Mouse (Mus musculus) kidney, postnatal 36 days (tissue): Measurements from ENCODE around the gene Pus7l.

Experiments
- DNase-seq, 2 experiments: peaks; one replicate each; pipeline ENCODE4 v3.0.0; 2021 to 2022; ENCODE audit warnings: mixed read lengths in 2 of 2

Gene Pus7l

DNA sequence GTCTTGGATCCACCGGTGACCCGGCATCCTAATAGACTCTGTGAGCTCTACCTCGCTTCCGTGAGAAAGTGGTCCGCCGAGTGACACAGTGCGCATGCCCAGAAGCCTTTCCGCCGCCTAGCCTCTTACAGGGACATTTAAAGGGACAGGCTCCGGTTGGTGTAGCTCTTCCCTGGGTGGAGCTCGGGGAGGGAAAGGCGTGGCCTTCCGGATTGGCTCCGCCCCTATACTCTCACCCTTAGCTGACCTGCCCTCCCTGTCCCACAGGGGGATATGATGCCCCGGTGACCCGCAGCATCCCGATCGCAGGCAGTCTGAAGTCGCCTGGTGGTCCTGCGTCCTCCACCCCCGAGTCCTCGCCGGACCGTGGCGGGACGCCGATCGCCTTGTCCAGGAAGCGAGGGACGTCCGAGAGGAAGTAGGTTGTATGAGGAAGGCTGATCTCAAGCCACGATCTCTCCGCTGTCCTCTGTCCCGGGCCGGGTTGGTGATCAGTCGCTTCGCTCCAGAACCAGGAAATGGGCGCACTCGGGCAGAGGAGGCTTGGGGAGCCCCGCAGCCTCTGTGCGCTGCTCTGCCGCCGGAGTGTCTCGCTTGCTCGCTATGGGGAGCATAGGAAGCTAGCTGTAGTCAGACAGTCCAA lies at the start of gene Pus7l, which contains the start of gene Irak4:
Gene Pus7l, minus strand, starts transcription at position 139 of the 643 bp plus-strand sequence.
Gene Irak4, plus strand, starts transcription at position 235 of the 643 bp plus-strand sequence.
- DNase-seq = peak; percentile 95

DNA sequence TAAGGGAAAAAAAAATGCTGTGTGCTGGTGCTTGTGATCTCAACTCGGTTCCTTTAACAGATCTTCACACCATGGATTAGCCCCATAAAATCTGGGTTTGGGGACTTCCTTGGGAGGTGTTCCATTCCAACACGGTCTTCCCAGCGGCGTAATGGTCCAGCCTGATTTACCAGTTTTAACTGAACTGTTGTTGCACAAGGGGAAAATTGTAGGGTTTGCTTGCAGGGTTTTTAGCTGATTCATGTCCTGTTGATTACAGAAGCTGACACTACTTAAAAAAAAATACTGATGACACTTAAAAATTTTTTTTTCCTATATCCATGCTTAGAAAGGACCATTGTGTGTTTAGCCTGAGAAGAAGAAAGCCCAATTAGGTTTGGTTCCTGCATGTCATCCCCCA lies 48.0 kb upstream of the Pus7l start:
- no peak for DNase-seq

DNA sequence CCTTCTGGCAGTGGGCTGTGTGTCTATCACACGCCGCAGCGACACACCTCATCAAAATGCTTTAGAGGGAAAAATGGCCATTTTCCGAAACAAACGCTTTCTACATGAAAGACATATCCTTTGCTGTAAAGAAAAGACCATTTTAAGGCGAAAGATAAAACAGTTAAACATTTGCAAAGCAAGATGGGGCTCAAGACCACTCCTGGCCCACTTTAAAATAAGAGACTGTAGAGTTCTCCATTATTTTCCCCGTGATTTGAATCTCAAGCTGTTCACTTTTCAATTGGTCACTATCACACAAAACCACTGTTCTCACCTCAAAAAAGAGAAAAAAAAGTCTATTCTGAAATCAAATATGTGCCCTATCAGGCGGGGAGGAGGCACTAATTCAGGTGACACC lies 46.7 kb upstream of the Pus7l start:
- no peak for DNase-seq

DNA sequence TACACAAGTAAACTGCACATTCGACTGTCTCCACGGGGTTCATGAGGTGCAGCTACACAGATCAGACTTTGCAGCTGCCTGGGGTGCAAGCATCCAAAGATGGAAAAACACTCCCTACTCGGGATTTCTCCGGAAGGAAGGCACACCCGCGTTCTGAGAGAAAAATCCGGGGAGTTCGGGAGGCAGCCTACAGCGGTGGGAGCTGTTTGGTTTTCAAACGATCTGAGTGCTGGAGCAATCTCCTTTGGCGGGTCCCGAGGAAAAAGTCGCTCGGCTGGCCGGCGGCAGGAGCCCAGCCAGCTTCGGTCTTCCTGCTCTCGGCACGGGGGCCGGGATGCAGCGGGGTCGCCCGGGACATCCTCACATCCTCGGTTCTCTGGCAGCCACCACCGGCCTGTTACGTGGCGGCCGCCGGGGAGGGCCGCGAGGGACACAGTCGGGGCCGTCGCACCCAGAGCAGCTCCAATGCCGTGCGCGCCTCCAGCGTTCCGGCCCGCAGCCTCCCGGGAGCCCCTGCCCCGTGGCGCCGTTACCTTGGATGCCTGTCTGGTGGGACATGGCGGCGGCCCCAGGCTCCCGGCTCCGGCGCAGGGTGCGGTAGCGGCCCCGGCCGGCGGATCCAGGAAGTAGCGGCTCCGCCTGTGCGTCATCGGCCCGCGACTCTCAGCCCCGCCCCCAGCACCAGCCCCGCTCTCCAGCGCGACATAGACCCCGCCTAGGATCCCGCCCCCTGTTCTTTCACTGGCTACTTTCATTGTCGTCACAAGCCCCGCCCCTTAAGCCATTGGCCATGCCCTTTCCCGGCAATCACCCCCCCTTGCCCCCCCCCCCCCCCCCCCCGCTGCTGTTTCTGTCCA lies 46.1 kb upstream of the Pus7l start, which contains the start of gene Twf1:
Gene Twf1, minus strand, starts transcription at position 671 of the 857 bp plus-strand sequence.
- peak; percentile 99 to 100 for DNase-seq

DNA sequence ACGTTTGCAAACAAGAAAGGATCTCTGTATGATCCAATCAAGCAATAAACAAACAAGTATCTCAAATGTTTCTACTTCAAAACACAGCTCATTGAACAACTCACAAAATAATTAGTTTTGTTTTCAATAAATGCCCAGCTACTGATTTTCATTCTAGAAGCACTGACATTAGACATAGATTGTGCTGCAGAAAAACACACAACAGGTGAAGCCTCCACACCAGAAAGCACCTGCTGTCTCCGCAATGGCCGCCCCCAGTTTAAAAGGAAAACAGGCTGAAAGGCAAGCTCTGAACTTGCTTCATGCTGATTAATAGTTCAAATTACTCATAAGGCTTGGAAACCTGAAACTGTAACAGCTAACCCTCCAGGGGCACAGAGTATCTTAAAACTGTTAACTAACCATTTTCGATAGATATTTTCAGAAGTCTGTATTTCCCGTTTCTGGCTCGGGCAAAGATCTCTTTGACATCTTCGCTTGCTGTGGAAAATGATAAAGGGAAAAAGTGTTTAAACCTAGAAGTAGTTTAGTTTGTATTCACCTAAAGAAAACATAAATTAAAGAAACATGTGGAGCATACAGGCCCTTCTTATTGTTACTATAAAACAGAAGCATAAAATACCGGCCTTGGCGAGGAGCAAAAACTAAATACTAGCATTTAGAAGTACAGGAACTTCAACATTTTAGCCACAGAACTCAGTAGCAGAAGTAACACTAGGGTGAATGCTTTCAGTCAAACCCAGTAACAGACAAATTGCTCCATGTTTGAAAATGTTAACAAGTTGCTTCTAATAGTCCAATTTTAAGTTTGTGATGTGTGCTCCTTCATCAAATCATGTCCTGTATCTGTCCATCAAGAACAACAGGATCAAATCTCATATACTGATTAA lies 44.7 kb upstream of the Pus7l start:
- DNase-seq = no peak

DNA sequence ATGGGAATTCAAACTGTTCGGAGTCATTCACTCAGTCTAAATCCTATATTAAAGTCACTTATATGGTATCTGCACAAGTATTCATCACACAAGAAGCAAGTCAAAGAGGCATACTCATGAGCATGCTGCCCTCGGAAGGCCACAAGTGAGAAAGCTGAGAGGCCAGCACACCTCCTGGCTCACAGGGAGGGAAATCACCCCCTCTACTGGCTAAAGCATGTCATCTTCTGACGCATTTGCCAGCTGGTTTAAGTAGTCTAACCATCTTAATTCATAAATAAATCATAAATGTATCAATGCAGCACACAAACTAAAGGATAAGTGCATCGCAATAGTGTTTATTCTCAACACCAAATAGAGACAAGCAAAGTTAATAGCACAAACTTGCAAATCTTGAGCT lies 41.4 kb upstream of the Pus7l start:
- peak in 1 of 2 experiments; percentile 16 for DNase-seq

DNA sequence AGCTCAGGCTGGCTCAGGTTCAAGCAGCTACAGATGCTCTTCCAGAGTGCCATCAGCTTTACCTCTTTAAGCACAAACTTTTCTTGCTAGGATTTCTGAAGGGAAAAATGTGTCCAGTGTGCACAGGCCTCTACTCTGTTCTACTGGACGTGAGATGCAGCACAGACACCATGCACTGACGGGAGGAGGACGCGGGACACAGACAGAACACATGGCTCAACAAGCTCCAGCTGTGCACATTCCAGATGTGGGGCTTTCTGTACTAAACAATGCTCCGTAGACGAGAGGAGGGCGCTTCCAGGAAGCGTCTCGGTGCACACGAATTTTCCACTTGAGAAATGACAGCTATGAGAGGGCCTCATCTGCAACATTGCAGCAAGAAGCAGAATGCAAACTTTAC lies 39.8 kb upstream of the Pus7l start:
- DNase-seq = no peak

DNA sequence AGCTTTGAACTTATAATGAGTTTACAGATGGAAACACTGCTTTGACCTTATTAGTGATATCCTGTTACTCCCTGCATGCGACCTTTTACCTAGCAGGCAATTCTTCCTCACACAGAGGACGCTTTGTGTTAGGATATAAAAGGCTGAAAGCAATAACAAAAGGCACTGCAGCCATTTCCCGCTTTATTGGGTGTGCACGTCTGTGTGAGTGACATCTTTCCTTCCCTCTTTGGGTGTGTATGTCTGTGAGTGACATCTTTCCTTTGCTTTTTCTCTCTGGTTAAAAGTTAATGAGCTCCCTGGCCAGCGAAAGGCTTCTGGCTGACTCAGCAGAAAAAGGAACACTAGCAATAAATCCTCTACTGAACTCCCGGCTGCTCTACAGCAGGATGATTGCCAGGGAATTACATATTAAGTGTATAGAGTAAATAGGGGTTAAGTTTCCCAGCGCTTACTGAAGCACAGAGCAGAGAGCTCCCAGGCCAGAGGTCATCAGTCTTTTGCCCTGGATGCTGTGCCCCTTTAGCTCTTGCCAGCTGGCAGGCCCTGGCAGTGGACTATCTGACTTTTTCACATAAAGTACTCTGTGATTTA lies 38.8 kb upstream of the Pus7l start:
- DNase-seq = peak; percentile 60 to 67

DNA sequence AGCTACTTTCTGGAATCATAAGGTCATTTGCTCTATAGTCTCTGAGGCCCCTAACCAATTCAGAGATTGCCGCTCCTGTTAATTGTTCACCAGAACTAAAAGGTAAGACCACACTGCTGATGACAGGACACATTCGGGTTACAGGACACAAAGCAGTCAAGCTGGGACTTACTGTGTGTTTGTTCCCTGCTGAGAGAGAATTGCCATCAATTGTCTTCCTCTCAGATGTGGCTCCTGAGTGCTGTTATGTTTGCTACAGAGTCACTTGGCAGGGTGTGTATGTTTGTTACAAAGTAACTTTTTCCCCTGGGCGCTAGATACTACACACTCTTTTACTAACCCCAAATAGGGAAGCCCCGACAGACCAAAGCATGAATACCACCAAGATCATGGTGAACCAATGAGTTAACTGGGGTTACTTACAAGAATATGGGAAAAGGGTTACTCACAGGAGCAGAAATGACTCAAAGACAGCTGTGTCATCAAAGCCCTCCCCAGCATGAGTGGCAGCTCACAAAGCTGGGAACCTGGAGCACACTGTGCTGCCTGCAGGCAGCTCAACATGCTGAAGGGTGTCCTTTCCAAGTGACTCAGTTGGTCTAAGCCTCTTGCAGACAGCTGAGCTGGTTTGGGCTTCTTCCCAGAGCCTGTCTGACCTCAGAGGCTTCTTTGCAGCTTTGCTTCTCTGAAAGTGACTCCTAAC lies 31.4 kb upstream of the Pus7l start:
- DNase-seq = no peak

DNA sequence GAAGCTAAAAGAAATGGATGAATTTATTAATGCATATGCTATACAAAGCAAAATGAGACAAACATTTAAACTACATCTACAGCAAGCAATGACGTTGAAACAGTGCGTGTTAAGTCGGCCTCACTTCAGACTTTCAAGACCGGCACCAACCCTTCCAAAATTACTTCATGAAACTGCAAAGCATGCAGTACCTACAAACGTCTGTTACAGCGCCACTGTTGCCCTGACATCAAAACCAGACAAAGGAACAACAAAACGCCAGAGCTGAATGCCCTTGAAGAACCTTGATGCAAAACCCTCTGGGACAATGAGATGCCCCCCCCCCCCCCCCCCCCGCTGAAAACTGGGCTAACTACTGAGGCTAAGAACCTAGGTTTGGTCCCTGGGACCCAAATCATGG lies 29.4 kb upstream of the Pus7l start:
- no peak for DNase-seq

DNA sequence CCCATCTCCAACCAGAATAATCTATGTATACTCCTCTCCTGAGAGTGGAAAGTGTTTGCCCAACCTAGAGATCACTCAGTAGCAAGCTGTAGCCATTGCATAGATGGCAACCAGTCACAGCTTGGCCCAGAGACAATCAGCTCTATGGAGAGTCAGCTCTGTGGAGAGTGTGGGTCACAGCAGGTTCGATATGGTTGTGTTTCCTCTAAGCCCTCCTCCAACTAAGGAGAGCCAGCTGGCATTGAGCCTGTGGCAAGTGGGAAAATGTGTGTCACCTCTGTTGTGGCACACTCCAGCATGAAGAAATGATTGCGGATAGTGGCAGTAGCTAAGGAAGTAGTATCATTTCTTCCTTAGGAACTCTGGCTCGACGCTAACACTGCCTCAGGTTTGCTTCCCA lies 28.2 kb upstream of the Pus7l start:
- no peak for DNase-seq

DNA sequence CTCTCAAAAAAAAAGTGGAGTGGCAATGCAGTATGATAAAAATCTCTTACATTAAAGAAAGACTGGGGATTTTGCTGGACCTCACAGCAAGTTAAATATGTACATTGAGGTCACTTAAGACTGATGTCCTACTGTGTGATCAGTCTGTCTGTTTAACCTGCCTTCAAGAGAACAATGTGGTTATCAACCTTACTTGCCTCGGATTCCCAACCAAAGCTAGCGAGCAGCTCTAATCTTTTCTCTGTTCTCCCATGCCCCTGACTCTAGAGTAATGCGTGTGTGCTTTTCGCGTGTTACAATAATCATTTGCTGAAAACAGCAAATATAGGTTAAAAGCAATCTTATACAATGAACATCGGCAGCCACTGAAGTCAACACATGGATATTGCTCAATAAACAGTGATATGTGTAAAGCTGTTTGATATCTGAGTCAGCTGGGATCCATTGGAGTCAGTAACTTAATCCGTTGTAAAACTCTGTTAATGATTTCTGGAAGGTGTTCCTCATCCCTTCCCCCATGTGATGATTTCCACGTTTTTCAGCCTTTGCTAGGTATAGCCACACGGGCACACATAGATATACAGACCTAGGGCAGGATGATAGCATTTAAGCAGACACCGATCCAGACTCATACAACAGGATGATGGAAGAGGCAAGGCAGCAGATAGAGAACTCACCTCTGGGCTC lies 25.3 kb upstream of the Pus7l start:
- DNase-seq = no peak

DNA sequence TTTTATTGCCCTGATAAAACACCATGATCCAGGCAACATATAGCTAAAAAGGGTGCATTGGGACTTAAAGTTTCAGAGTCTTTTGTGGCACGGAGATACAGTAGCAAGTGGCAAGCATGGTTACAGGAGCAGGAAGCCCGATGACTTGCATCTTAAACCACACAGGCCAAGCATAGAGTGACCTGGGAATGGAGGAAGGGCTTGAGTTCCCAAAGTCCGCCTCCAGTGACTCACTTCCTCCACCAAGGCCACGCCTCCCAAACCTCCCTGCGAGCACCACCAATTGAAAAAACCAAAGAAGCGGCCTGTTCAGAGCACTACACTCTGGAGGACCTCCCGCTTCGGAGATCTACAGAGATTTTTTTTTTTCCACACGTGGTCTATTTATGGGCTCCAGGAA lies 22.5 kb upstream of the Pus7l start:
- DNase-seq = no peak

DNA sequence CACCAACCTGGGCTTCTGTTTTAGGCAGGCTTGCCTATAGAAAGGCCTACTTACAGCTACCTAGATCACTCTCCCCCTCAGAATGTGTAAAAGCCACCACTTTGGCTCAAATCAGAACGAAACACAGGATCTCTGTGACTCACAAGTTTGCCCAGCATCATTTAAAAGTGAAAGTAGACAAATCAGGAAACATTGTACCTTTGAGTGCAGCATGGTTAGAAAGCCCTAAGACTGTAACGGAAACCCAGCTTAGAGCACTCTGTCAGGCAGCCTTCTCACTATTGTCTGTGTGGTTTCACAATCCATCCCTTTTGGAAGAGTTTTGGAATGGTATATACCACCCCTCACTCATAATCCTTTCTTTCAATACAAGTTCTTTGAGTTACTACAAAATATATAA lies 21.6 kb upstream of the Pus7l start:
- DNase-seq = no peak

DNA sequence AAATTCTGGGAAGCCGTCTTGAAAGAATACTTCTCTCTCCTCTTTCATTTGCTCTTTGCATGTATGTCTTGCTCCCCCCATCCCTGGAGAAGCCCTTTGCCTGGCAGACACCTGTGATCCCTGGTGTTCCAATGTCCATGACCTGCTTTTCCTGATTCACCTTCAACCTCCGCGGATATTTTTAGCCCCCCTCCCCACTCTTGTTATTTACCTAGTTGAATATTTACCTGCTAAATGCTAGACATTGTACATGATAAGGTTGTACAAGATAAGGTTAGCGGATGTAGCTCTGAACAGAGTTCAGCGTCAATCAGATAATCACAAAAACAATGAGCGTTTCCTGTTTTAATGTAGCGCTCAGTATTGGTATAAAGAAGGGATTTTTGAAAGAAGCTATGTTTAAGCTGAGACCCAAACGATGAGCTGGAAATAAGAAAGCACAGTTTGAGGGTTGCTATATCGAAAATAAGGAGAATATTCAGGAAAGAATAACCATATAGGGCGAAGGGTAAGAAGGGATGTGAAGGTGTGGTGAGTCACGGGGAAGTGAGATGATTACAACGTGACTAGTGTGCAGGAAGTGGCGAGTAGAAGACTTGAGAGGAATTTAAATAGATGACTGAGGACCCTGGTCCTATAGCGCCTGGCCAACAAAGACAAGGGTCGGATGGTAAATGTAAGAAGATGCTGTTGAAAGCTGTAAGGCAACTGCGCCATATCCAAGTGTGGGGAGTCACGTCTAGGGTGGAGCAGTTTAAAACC lies 15.7 kb upstream of the Pus7l start:
- no peak for DNase-seq

DNA sequence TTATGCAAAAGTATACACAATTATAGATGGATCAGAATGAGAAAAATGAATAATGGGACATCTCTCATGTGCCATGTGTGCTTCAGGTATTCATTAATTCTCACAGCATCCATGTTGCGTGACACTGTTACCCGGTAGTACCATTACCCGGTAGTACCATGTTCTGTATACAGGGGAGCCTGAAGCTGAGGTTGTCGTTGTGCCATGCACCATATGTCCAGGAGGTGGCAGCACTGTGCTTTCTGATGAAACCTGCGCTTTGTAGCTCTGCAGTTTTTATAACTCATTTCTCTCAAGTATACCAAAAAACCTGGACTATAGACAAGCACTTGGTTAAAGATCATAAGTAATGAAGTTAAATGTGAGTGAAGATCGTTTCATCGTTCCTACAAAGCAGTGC lies 14.1 kb upstream of the Pus7l start:
- DNase-seq = peak; percentile 86 to 95

DNA sequence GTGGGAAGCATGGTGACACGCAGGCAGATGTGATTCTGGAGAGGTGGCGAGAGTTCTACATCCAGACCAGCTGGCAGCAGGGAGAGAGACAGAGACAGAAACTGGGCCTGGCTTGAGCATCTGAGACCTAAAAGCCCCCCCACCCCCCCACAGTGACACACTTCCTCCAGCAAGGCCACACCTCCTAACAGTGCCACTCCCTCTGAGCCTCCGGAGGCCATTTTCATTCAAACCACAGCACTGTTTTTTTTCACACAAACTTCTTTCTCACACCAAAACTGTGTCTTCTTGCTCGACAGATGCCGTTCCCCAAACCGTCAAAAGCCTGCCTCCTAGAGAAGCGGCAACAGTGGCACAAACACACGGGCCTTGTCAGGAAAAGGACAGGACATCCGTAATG lies 10.2 kb upstream of the Pus7l start:
- no peak for DNase-seq

DNA sequence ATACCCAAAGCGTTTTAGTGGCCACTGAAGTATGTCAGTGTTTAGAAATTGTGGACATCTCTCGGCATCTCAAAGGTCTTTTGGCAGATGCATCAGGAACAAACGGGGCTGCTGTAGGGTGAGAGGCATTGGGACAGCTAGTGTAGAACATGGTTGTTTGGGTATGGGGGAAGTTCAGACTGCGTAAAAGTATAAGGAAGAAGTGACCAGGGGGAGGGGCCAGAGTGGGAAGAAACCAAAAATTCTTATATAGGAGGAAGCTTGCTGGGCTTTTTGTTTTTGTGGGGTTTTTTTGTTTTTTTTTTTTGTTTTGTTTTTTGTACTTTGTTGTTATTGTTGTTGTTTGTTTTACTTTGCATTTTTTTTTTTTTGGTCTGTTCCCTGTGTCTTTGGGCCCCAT lies 1.5 kb upstream of the Pus7l start:
- no peak for DNase-seq

DNA sequence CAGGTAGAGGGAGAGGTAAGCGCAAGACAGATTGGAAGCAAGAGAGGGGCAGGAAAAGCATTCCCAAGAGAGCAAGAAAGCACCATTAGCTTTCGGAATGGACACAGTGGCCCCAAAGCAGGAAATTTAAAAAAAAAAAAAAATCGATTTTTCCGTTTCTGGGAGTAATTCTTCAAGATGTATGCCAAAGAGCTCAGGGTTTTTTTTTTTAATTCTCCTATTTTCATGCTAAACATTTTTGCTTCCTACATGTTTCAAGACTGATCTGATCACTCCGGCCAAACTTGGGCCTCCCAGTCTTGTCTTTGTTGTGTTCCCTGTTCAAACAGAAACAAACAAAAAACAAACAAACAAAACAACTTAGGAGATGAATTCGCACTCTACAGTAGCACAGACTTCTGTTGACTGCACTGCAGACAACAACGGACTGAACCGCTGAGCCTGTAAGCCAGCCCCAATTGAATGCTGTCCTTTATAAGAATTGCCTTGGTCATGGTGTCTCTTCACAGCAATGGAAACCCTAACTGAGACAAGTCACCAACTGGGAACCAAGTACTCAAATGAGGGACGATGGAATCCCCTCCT lies 797 bp upstream of the Pus7l start:
- DNase-seq = no peak
